Mouse (Mus musculus) macrophage (primary cell): ENCODE measurements around the gene Prickle2. TPM values are rescaled to one million over a fixed set of nuclear protein-coding genes. Genes with fewer than 3 reads are reported as not detected.

Source experiments
- H3K27ac ChIP-seq: fragments of 350-480 bp; formaldehyde crosslinking; 2 replicates; pipeline ENCODE4 v1.9.0; 2021
- H3K36me3 ChIP-seq: fragments of 350-480 bp; formaldehyde crosslinking; 2 replicates; pipeline ENCODE4 v1.9.0; 2021; ENCODE audit errors: inconsistent target
- H3K4me3 ChIP-seq: fragments of 350-480 bp; formaldehyde crosslinking; 2 replicates; pipeline ENCODE4 v1.9.0; 2021; ENCODE audit errors: inconsistent target
- H3K79me2 ChIP-seq: fragments of 350-480 bp; formaldehyde crosslinking; 2 replicates; pipeline ENCODE4 v1.9.0; 2021; ENCODE audit errors: inconsistent target
- whole genome bisulfite sequencing: methylation state at CpG from one replicate; pipeline ENCODE4 v1.1.7; 2026; ENCODE audit warnings: inconsistent platforms; ENCODE audit not compliant: missing documents; 5-methylcytosine and 5-hydroxymethylcytosine counted together
- polyA plus RNA-seq: library from polyadenylated mRNA; stranded (reverse); fragments of 250-400 nt; gene quantifications from 3 replicates; pipeline ENCODE4 v1.2.4, GENCODE M21; 2018; ENCODE audit warnings: inconsistent platforms

Gene Prickle2
- polyA plus RNA-seq, 1 experiment from 2014 or later, result 0.30 TPM

- 89% methylated on average over 3 of the region's 3 CpGs for whole genome bisulfite sequencing
Observed at GRCm38 (mm10) chr6:92495500-92495899, 210.5 kb downstream of the Prickle2 start.

GRCm38 (mm10) chr6:92481690-92481956 lies 224.3 kb downstream of the Prickle2 start:
- Histone ChIP-seq H3K36me3 (no peaks in the 10 kb centered on the region), H3K27ac (no peak overlapping the region), H3K4me3 (no peak overlapping the region), H3K79me2 (no peaks in the 10 kb centered on the region)
- WGBS, result 80% methylated on average over 1 of the region's 1 CpGs

More at GRCm38 (mm10) chr6:92495500-92495899, 210.5 kb downstream of the Prickle2 start:
- Histone ChIP-seq H3K4me3 (no peak overlapping the region), H3K79me2 (no peaks in the 10 kb centered on the region), H3K36me3 (no peaks in the 10 kb centered on the region), H3K27ac (no peak overlapping the region)

- H3K4me3 ChIP-seq, result no peak overlapping the region
- H3K36me3 ChIP-seq, result no peaks in the 10 kb centered on the region
- no peaks in the 10 kb centered on the region for H3K79me2 ChIP-seq
- H3K27ac ChIP-seq, result no peak overlapping the region
- WGBS, result 7% methylated on average over 21 of the region's 21 CpGs
Observed at GRCm38 (mm10) chr6:92480941-92481689, 224.8 kb downstream of the Prickle2 start.

- Histone ChIP-seq H3K27ac (no peak overlapping the region), H3K36me3 (no peaks in the 10 kb centered on the region), H3K4me3 (no peak overlapping the region), H3K79me2 (no peaks in the 10 kb centered on the region)
- 83% methylated on average over 1 of the region's 1 CpGs for WGBS
Observed at GRCm38 (mm10) chr6:92478612-92479011, 227.3 kb downstream of the Prickle2 start.

GRCm38 (mm10) chr6:92477621-92478020 lies 228.3 kb downstream of the Prickle2 start:
- no peak overlapping the region for H3K4me3 ChIP-seq
- no peaks in the 10 kb centered on the region for H3K36me3 ChIP-seq
- WGBS, result 92% methylated on average over 2 of the region's 2 CpGs
- no peak overlapping the region for H3K27ac ChIP-seq
- H3K79me2 ChIP-seq, result no peaks in the 10 kb centered on the region

DNA sequence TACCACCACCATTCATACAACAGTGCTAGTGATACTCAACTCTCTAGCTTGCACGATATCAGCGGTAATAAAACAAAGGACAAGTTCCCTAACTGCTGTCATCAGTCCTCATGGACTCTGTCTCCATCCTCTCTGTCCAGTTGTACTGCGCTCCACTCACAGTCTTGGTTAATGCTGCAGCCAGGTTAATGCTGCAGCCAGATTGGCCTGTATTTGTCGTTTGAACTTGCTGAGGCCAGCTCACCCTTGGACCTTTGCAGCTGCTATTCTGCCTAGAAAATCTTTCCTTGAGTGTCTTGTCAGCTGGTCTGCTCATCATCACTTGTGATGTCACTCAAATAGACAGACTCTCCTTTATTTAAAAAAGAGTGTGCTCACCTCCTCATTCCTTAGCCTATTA lies 236.5 kb downstream of the Prickle2 start:
- Histone ChIP-seq H3K4me3 (no peak overlapping the region), H3K27ac (no peak overlapping the region), H3K36me3 (no peaks in the 10 kb centered on the region), H3K79me2 (no peaks in the 10 kb centered on the region)
- 89% methylated on average over 4 of the region's 4 CpGs for WGBS

DNA sequence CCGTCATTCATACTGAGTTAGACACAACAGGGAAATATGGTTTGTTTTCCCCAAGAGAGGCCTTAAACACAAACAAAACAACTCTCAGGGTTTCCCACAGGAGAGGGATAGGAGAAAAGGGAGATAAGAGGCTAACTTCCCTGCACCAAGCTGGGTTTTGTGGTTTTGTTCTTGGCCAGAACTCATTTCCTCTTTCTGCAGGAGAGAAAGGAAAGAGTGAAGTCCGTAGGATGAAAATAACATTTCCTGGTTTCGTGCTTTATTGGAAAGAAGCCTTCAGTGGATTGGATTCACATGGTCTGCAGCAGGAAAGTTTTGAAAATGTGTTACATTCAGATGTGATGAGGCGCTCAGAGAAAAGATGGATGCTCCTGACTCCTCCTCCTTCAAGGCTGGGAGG lies 237.1 kb downstream of the Prickle2 start:
- Histone ChIP-seq H3K4me3 (no peak overlapping the region), H3K27ac (no peak overlapping the region), H3K79me2 (no peaks in the 10 kb centered on the region), H3K36me3 (no peaks in the 10 kb centered on the region)
- WGBS, result 23% methylated on average over 4 of the region's 4 CpGs

- no peaks in the 10 kb centered on the region for H3K36me3 ChIP-seq
- H3K27ac ChIP-seq, result no peak overlapping the region
- H3K79me2 ChIP-seq, result no peaks in the 10 kb centered on the region
- WGBS, result 65% methylated on average over 3 of the region's 3 CpGs
- no peak overlapping the region for H3K4me3 ChIP-seq
Observed at GRCm38 (mm10) chr6:92468383-92468791, 237.6 kb downstream of the Prickle2 start.

- WGBS, result 97% methylated on average over 2 of the region's 2 CpGs
- H3K36me3 ChIP-seq, result no peaks in the 10 kb centered on the region
- H3K4me3 ChIP-seq, result no peak overlapping the region
- H3K79me2 ChIP-seq, result no peaks in the 10 kb centered on the region
- H3K27ac ChIP-seq, result no peak overlapping the region
Observed at GRCm38 (mm10) chr6:92467343-92467742, 238.6 kb downstream of the Prickle2 start.

GRCm38 (mm10) chr6:92465666-92466065 lies 240.3 kb downstream of the Prickle2 start:
- 92% methylated on average over 1 of the region's 1 CpGs for WGBS
- H3K27ac ChIP-seq, result no peak overlapping the region
- no peak overlapping the region for H3K4me3 ChIP-seq

DNA sequence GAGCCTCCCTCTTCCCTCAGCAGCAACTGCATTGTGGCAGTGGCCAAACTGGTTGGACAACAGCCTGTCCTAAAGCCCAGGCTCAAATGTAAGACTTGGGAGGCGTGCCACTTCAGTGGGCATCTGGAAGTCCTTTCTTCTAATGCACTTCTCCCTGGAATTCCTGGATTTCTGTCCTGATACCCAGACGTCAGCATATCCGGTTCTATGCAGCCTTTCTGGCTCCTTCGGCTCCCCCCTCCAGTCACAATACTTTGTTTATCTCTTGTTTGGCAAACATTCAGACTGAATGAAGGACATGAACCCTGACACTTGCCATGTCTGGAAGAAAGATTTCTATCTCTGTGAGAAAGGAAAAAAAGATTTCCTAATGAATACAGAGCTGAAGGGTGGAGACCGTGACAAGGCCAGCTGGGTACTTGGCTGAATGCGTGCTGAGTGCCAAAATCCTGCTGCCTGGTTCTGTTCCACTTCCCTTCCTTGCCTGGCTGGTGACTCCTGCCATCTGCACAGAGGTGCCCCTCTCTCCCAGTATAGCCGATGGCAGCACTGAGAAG lies 241.1 kb downstream of the Prickle2 start:
- no peak overlapping the region for H3K4me3 ChIP-seq
- no peaks in the 10 kb centered on the region for H3K36me3 ChIP-seq
- H3K27ac ChIP-seq, result no peak overlapping the region
- 91% methylated on average over 7 of the region's 7 CpGs for WGBS
- H3K79me2 ChIP-seq, result no peaks in the 10 kb centered on the region

More at GRCm38 (mm10) chr6:92465666-92466065, 240.3 kb downstream of the Prickle2 start:
- no peaks in the 10 kb centered on the region for H3K36me3 ChIP-seq
- H3K79me2 ChIP-seq, result no peaks in the 10 kb centered on the region

GRCm38 (mm10) chr6:92463768-92464167 lies 242.2 kb downstream of the Prickle2 start:
- no peaks in the 10 kb centered on the region for H3K79me2 ChIP-seq
- 63% methylated on average over 9 of the region's 9 CpGs for WGBS
- no peak overlapping the region for H3K4me3 ChIP-seq
- H3K27ac ChIP-seq, result no peak overlapping the region
- H3K36me3 ChIP-seq, result no peaks in the 10 kb centered on the region

GRCm38 (mm10) chr6:92460750-92461149 lies 245.2 kb downstream of the Prickle2 start:
- 94% methylated on average over 2 of the region's 2 CpGs for WGBS
- Histone ChIP-seq H3K4me3 (no peak overlapping the region), H3K79me2 (no peaks in the 10 kb centered on the region), H3K36me3 (no peaks in the 10 kb centered on the region), H3K27ac (no peak overlapping the region)

DNA sequence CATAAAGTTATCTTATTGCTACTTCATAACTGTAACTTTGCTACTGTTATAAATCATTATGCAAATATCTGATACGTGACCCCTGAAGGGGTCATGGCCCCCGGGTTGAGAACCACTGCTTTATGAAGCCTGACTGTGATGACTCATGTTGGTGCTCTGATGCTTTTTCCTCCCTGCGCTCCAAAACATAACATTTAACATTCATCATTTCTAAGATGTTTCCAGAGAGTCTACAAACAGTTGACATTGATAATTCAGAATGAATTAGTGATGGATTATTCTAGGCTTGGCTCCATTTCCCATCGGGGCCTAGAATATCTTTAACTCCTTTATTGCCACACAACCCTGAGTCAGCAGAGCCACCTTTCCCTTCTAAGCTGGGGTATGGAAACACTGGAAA lies 247.9 kb downstream of the Prickle2 start:
- no peak overlapping the region for H3K27ac ChIP-seq
- WGBS, result 91% methylated on average over 4 of the region's 4 CpGs
- H3K4me3 ChIP-seq, result no peak overlapping the region
- H3K79me2 ChIP-seq, result no peaks in the 10 kb centered on the region
- H3K36me3 ChIP-seq, result no peaks in the 10 kb centered on the region

GRCm38 (mm10) chr6:92451421-92451820 lies 254.5 kb downstream of the Prickle2 start:
- no peaks in the 10 kb centered on the region for H3K36me3 ChIP-seq
- no peak overlapping the region for H3K4me3 ChIP-seq
- WGBS, result 90% methylated on average over 1 of the region's 1 CpGs
- H3K27ac ChIP-seq, result no peak overlapping the region
- H3K79me2 ChIP-seq, result no peaks in the 10 kb centered on the region

GRCm38 (mm10) chr6:92449956-92450355 lies 256.0 kb downstream of the Prickle2 start:
- 100% methylated on average over 1 of the region's 1 CpGs for WGBS

More at GRCm38 (mm10) chr6:92449956-92450355, 256.0 kb downstream of the Prickle2 start:
- Histone ChIP-seq H3K36me3 (no peaks in the 10 kb centered on the region), H3K27ac (no peak overlapping the region), H3K79me2 (no peaks in the 10 kb centered on the region), H3K4me3 (no peak overlapping the region)
